Mouse (Mus musculus) bone marrow, adult 2 months (tissue): Measurements from ENCODE around the gene Gzmm.

Experiments
- CTCF ChIP-seq: fragments of 200-500 bp; IDR thresholded peaks from 2 replicates; pipeline ENCODE4 v1.5.1; 2011; ENCODE audit warnings: low read length, control low read depth; ENCODE audit not compliant: control insufficient read depth, insufficient read depth
- POLR2A ChIP-seq: fragments of 200-500 bp; IDR thresholded peaks from 2 replicates; pipeline ENCODE4 v1.6.1; 2011; ENCODE audit warnings: low read depth, mild to moderate bottlenecking, control low read depth, low read length, borderline replicate concordance; ENCODE audit not compliant: control insufficient read depth

DNA sequence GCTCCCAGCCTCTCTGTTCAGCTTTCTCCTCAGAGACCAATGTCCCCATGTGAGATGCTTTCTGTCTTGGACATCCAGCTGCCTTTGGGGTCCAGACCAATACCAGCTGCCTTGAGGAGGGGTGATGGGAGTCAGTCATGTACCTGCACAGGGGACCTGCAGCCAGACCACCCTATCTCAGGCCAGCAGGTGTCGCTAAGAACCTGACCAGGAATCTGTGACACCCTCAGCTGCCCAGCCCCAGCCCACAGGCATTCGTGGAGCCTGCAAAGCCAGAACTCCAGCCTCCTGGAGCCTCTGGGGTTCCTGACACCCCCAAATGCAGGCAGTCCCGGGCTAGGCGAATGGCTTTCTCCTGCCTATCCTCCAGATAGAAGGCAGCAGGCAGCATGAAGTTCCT, 30.0 kb upstream of the Gzmm start:
- TF ChIP-seq CTCF (peak; percentile 43), POLR2A (no peak)
